Mouse (Mus musculus): ENCODE measurements at regions not wholly inside any gene's neighbourhood (a gene's known extent, or its start where the extent isn't known, plus 50 kb on each side); places are given as distances from the start of the nearest gene placed in this dataset.

GRCm38 (mm10) chr2:131436149-131436548 is 55.1 kb upstream of the Smox start:
- TF ChIP-seq CTCF (IDR thresholded peaks at IDR 0.05; ENCODE audit: low read depth, low read length) (no peak), POLR2A (IDR thresholded peaks at IDR 0.05; ENCODE audit: borderline replicate concordance, low read depth, low read length) (no peak)
- H3K27ac ChIP-seq (ENCODE audit: insufficient read depth, low read depth, low read length), result peak overlapping the region; percentile 63

GRCm38 (mm10) chr2:131430474-131430873 is 60.8 kb upstream of the Smox start:
- H3K27ac ChIP-seq (ENCODE audit: insufficient read depth, low read depth, low read length), result peak overlapping the region; percentile 56; the same call in 1 of the 2 replicates
- H3K4me3 ChIP-seq (ENCODE audit: insufficient read depth, low read length), result peak overlapping the region; percentile 13; the same call in 1 of the 2 replicates
- TF ChIP-seq CTCF (IDR thresholded peaks at IDR 0.05; ENCODE audit: low read depth, low read length), result no peak
- no peak for TF ChIP-seq POLR2A (IDR thresholded peaks at IDR 0.05; ENCODE audit: borderline replicate concordance, low read depth, low read length)
- H3K4me1 ChIP-seq (ENCODE audit: control insufficient read depth, insufficient read depth, low read length), result peaks cover 42% of the 10 kb centered on the region

More at GRCm38 (mm10) chr2:131436149-131436548, 55.1 kb upstream of the Smox start:
- H3K4me3 ChIP-seq (ENCODE audit: insufficient read depth, low read length), result peak overlapping the region; percentile 23; the same call in 1 of the 2 replicates
- H3K4me1 ChIP-seq (ENCODE audit: control insufficient read depth, insufficient read depth, low read length), result peaks cover 13% of the 10 kb centered on the region

- peaks cover 56% of the 10 kb centered on the region for H3K4me1 ChIP-seq (ENCODE audit: control insufficient read depth, insufficient read depth, low read length)
- H3K4me3 ChIP-seq (ENCODE audit: insufficient read depth, low read length), result no peak overlapping the region
- no peak overlapping the region for H3K27ac ChIP-seq (ENCODE audit: insufficient read depth, low read depth, low read length)
- TF ChIP-seq CTCF (IDR thresholded peaks at IDR 0.05; ENCODE audit: low read depth, low read length), result no peak
- no peak for TF ChIP-seq POLR2A (IDR thresholded peaks at IDR 0.05; ENCODE audit: borderline replicate concordance, low read depth, low read length)
These were observed 63.2 kb upstream of the Smox start for GRCm38 (mm10) chr2:131428089-131428488.

- H3K4me1 ChIP-seq (ENCODE audit: control insufficient read depth, insufficient read depth, low read length), result peaks cover 56% of the 10 kb centered on the region
These were observed 64.4 kb upstream of the Smox start for GRCm38 (mm10) chr2:131426941-131427340.

GRCm38 (mm10) chr2:131423616-131424320 is 67.5 kb upstream of the Smox start:
- Histone ChIP-seq H3K4me1 (ENCODE audit: control insufficient read depth, insufficient read depth, low read length) (peaks cover 30% of the 10 kb centered on the region), H3K27ac (ENCODE audit: insufficient read depth, low read depth, low read length) (peak overlapping the region; percentile 6; the same call in 1 of the 2 replicates)
- TF ChIP-seq CTCF (IDR thresholded peaks at IDR 0.05; ENCODE audit: low read depth, low read length) (no peak), POLR2A (IDR thresholded peaks at IDR 0.05; ENCODE audit: borderline replicate concordance, low read depth, low read length) (no peak)

More at GRCm38 (mm10) chr2:131426941-131427340, 64.4 kb upstream of the Smox start:
- peak overlapping the region; percentile 6; the same call in 1 of the 2 replicates for H3K27ac ChIP-seq (ENCODE audit: insufficient read depth, low read depth, low read length)
- no peak overlapping the region for H3K4me3 ChIP-seq (ENCODE audit: insufficient read depth, low read length)
- TF ChIP-seq POLR2A (IDR thresholded peaks at IDR 0.05; ENCODE audit: borderline replicate concordance, low read depth, low read length) (no peak), CTCF (IDR thresholded peaks at IDR 0.05; ENCODE audit: low read depth, low read length) (no peak)

GRCm38 (mm10) chr2:131422907-131423445 is 68.3 kb upstream of the Smox start:
- Histone ChIP-seq H3K27ac (ENCODE audit: insufficient read depth, low read depth, low read length) (peak overlapping the region; percentile 71), H3K4me1 (ENCODE audit: control insufficient read depth, insufficient read depth, low read length) (peaks cover 30% of the 10 kb centered on the region), H3K4me3 (ENCODE audit: insufficient read depth, low read length) (peak overlapping the region; percentile 66)
- peak; percentile 61 for TF ChIP-seq CTCF (IDR thresholded peaks at IDR 0.05; ENCODE audit: low read depth, low read length)
- TF ChIP-seq POLR2A (IDR thresholded peaks at IDR 0.05; ENCODE audit: borderline replicate concordance, low read depth, low read length), result no peak

More at GRCm38 (mm10) chr2:131423616-131424320, 67.5 kb upstream of the Smox start:
- H3K4me3 ChIP-seq (ENCODE audit: insufficient read depth, low read length), result no peak overlapping the region

- Histone ChIP-seq H3K4me3 (ENCODE audit: insufficient read depth, low read length) (no peak overlapping the region), H3K4me1 (ENCODE audit: control insufficient read depth, insufficient read depth, low read length) (peaks cover 9% of the 10 kb centered on the region), H3K27ac (ENCODE audit: insufficient read depth, low read depth, low read length) (no peak overlapping the region)
- TF ChIP-seq POLR2A (IDR thresholded peaks at IDR 0.05; ENCODE audit: borderline replicate concordance, low read depth, low read length), result no peak
- TF ChIP-seq CTCF (IDR thresholded peaks at IDR 0.05; ENCODE audit: low read depth, low read length), result no peak
These were observed 65.4 kb upstream of the Rnf24 start for GRCm38 (mm10) chr2:131418130-131418529.

GRCm38 (mm10) chr2:131417472-131417871 is 64.8 kb upstream of the Rnf24 start:
- Histone ChIP-seq H3K4me3 (ENCODE audit: insufficient read depth, low read length) (no peak overlapping the region), H3K27ac (ENCODE audit: insufficient read depth, low read depth, low read length) (peak overlapping the region; percentile 18; the same call in 1 of the 2 replicates), H3K4me1 (ENCODE audit: control insufficient read depth, insufficient read depth, low read length) (peaks cover 9% of the 10 kb centered on the region)
- no peak for TF ChIP-seq CTCF (IDR thresholded peaks at IDR 0.05; ENCODE audit: low read depth, low read length)
- no peak for TF ChIP-seq POLR2A (IDR thresholded peaks at IDR 0.05; ENCODE audit: borderline replicate concordance, low read depth, low read length)

- H3K4me3 ChIP-seq (ENCODE audit: insufficient read depth, low read length), result no peak overlapping the region
- H3K4me1 ChIP-seq (ENCODE audit: control insufficient read depth, insufficient read depth, low read length), result peaks cover 9% of the 10 kb centered on the region
- peak; percentile 91 for TF ChIP-seq CTCF (IDR thresholded peaks at IDR 0.05; ENCODE audit: low read depth, low read length)
- TF ChIP-seq POLR2A (IDR thresholded peaks at IDR 0.05; ENCODE audit: borderline replicate concordance, low read depth, low read length), result no peak
- H3K27ac ChIP-seq (ENCODE audit: insufficient read depth, low read depth, low read length), result no peak overlapping the region
These were observed 63.8 kb upstream of the Rnf24 start for GRCm38 (mm10) chr2:131416482-131416881.
